Mouse (Mus musculus) v-Abl transformed pro-B cells (cell line): ENCODE results near the gene Abcf2.

Source experiments
- in situ Hi-C, 2 experiments: fragments of 400-800 bp; cut with MboI; formaldehyde crosslinking; loops; one replicate each; pipeline ENCODE4 v1.15.1; 2025; ENCODE audit not compliant: unreplicated experiment in 2 of 2

Gene Abcf2

DNA sequence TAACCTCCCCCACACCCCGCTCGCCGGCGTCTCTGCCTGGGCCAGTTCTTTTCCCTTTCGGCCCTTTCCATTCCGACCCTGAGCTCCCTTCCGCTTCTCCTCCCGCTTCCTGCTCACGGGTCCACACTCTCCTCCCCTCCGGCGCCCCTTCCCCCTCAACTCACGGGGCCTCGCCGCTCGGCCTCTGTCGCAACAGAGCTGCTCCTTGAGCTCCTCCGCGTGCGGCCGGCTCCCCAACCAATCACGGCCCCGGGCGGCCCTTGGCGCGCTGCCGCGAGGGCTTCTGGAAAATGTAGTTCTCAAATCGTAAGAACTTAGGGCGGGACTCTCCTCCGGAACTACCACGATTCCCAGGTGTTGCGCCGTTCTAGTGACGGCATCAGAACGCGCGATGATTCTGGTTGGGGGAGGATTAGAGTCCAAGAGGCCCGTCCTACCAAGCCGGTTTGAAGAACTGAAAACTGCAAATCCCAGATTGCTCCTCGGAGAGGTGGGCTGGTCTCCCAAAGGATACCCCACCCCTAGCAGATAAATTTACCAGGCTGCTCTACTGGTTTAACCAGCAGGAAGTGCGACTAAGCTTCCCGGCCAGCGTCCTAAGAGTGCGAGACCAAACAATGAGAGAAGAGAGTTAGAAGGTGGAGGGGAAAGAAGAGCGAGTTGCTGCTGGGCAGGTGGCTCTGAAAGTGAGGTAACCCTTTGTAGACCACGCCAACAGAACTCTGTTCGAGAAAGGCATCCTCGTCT, at the start of gene Abcf2:
TSS of gene Abcf2 (minus strand) at position 285 of the 747 bp plus-strand sequence.
- in situ Hi-C loops: loop anchor here (25.0 kb wide), 2 partner anchors 165 to 190 kb away; partner anchors contain the start of genes Abcb8 (in 1 of the 2), Asic3 (in 1 of the 2), Atg9b (in 1 of the 2) and Cdk5 (in 1 of the 2)

DNA sequence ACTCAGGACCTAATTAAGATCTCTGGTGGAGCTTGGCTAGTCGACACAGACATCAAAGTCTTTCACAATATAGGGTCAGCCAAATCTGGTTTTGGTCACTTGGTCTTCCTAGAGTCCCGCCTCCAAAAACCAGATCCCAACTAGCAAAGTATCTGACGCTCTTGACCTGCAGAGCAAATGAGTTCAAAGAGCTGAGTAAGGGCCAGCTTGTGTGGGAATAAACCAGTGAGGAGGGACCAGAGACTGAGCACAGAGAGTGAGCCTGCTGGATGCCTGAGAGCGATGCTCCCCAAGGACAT, 47.5 kb upstream of the Abcf2 start:
- in situ Hi-C loops: no loop called here

DNA sequence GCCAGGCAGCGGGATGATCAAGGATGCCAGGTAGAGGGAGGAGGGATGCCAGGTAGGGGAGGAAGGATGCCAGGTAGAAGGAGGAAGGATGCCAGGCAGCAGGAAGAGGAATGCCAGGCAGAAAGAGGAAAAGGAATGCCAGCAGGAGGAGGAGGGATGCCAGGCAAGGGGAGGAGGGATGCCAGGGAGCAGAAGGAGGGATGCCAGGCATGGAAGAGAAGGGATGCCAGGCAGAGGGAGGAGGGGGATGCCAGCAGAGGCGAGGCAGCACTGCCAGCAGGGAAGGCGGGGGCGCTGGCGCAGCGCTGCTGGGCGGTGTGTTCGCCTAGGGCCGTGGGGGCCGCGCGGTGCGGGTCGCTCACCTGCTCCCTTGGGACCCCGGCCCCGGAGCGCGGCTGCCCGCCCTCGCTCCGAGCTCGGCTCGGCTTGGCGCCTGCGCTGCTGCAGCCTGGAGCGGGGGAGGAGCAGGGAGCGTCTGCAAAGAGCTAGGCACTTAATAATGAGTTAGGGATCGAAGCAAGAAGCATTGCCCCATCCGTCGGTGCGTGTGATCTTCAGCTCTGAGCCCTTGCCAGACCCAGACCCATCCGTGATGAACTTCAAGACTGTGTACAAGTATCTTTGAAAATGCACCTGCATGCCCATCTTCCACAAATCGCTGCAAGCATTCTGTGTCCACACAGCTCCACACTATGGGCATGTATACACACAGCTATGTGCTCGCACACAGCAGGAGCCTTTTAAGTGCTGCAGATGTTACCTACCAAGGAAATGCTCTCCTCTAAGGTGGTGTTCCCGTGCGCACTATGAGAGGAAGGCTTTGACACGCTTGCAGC, 46.9 kb upstream of the Abcf2 start, which contains the start of gene Smarcd3:
TSS of gene Smarcd3 (minus strand) at position 426 of the 836 bp plus-strand sequence.
- in situ Hi-C loops: no loop called here

DNA sequence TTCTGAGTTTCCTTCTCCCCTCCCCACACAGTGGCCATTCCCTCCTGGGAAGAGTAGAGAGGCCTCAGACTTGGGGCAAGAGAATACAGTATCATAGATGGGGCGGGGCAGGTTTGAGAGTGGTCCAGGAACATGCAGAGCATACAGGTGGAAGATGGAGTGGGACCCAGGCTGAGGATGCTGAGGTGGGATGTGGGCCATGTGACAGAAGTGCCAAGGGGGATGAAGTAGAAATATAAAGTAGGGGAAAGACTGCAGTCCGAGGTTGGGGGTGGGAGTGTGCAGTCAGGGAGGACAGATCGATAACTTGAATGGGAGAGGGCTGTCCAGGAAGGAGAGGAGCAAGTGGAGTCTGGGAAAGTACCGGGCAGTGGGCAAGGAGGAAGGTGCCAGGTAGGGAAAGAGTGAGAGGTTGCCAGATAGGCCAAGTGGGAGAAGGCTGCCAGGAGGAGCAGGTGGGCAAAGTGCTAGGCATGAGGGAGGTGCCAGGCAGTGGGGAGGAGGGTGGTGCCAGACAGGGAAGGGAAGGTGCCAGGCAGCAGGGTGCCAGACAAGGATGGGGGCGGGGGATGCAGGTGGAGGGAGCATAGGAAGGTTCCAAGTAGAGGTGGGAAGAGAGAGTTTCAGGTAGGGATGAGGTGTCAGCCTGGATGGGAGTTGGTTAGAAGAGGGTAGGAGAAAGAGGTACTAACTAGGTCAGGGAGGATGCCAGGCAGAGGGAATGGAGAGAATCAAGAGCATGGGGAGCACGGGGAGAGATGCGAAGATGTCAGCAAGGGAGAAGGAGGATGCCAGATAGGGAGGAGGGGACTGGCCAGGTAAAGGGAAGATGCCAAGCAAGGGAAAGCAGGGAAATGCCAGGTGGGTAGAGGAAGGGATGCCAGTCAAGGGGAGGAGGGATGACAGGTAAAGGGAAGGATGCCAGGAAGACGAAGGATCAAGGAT, 46.0 kb upstream of the Abcf2 start:
- in situ Hi-C loops: no loop called here

DNA sequence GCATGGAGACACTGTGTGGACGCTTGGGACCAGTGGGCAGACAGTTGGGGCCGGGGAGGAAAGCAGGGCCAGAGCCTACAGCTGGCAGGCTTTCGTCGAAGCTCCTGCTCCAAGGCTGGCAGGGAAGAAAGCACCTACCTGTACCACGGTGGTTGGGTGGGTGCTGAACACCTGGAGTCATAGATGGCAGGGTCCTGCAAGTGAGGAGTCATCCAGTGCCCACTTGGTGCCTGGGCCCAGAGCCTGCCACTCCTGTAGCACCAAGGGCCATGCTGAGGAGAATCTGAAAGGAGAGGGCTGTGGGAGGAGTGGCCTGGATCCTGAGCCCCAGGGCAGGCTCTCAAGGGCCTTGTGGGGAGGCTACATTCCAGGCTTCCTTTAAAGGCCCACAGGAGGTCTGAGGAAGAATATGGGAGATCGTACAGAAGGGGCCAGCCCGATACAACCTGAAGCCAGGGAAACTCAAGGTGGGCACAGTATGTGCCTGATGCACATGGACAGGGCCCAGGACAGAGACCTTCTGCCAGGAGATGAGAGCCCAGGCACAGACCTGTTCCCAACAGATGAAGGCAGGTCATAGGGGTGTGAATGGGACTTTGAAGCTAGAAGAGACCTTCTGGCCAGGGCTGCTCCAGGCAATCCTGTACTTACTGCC, 45.2 kb upstream of the Abcf2 start:
- in situ Hi-C loops: no loop called here

DNA sequence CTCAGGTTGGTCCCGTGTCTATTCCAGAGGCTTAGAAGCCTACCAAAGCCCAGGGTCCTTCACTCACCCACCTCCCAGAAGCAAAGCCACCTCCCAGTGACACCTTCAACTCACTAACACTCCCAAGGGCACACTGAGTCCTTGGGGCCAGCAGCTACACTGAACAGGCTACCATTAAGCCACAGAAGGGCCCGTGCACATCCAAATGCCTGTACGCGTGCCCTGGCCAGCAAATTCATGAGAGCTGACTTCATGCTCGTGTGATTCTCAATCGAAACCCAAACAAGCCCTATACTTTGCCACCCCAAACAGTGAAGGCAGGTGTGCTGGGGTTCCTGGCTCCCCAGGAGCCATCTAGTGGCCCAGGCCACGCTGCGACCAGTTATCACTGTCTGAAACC, 43.4 kb upstream of the Abcf2 start:
- in situ Hi-C loops: no loop called here

DNA sequence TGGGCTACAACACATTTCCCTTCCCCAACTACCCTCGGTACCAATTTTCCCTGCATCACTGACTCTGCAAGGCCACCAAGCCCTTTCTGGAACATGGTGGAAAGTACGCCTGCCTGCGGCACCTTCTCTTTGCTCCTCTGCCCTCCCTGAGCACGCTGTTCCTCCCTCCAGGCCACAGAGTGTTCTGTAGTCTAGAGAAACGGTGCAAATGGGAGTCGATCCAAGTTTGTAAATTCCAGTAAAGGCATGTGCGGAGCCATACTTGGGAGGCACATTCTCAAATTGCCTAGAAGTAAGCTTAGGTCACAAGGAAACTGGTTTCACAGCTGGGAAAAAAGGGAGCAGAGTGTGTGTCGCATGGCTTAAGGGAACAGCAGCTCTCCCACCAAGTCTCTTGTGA, 42.8 kb upstream of the Abcf2 start:
- in situ Hi-C loops: no loop called here

DNA sequence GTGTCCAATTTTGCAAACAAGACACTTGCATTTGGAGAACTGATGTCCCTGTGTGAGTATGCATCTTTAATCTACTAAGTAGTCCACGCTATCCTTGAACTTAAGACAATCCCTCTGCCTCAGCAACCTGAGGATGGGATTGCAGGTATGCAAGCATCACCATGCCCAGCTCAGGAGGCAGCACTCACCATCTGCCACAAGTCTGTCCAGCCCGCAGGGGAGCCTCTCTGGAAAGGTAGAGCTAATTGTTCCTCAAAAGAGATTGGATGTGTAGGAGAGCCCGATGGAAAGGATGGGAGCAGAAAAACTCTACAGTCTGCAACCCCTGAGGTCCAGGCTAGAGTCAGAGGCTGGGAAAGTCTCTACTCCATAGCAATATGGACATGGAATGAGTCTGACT, 41.7 kb upstream of the Abcf2 start:
- in situ Hi-C loops: no loop called here

DNA sequence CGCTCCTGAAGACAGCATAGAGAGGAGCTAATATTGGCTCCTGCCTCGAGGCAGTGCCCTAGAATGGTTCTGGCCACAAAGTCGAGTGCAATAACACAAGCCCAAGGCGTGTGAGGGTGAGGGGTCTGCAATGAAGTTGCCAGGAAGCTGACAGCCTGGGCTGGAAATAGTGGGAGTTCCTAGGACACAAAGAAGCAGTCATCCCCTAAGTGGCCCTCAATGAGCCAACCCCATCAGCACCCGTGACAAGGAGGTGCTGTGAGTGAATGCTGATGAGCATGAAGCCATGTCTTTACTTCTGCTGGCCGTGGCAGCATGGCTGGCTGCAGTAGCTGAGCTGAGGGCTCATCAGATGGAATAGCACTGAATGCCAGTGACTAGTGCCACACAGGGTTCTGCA, 37.8 kb upstream of the Abcf2 start:
- in situ Hi-C loops: no loop called here

DNA sequence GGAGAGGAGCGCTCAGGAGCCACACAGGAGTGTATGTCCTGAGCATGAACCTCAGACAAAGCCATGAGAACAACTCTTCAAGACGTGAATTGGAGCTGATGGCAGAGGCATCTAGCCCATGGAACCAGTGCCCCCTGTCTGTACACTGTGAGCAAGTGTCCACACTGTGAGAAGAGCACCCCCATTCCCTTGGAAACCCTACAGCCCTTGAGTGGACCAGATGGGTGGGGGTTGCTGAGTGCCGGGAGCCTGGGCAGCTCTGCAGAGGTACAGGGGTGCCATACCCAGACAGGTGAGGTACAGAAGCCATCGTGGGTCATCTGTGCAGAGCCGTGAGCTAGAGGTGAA, 35.0 kb upstream of the Abcf2 start:
- in situ Hi-C loops: no loop called here

DNA sequence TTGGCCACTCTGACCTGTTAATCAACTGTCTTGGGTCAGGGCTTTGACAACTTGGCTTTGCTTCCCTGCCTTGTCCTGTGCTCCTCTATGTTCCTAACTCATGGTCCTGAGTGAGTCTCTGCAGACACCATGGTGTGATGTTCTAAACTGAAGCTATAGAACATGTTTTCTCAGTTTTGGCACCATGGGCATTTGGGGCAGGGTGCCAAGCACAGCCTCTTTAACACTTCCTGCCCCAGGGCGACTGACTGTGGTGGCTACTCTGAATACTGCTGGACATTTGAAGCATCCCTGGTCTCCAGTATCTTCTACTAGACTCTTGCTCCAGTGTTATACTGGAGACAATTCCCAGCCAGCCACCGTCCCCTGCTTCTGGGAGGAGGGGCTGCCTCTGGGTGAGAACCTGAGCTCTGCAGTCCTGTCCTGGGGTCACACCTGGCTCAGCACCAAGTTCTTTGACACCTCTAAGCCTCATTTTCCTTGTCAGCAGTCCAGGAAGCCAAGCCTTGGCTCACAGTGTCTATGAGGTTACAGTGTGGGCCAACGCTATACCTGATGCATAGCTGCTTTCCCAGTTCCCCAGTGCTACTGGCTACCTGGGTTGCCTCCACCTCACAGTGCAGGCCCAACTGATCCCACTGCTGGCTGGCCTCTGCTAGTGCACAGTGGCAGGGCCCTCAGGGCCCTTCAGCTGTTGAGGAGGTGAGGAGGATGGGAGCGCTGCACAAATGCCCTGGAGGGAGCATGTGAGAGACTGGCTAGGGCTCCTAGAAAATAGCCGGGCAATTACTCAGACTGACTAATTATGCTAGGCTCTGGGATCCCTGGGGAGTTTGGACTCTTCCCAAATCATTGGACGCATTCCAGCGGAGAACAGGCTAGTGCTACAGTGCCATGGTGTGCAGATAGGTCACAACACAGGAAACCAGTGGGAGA, 34.4 kb upstream of the Abcf2 start:
- in situ Hi-C loops: no loop called here

DNA sequence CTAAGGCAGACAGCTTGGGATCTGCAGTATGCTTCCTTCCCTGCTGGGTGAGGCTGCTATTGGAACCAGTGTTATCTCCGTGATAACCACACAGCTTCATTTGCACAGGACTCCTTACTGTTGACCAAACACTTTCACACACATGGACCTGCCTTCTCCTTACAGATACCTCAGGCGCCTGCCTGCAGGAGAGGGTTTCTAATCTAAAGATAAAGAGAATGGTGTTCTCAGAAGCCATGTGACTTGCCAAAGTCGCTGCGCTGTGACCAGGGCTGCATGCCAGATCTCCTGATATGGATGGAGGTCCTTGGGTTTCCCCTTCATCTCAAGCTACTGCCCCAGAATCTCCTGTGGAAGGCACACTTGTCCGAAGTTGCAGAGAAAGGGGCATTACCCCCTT, 32.1 kb upstream of the Abcf2 start:
- in situ Hi-C loops: no loop called here

DNA sequence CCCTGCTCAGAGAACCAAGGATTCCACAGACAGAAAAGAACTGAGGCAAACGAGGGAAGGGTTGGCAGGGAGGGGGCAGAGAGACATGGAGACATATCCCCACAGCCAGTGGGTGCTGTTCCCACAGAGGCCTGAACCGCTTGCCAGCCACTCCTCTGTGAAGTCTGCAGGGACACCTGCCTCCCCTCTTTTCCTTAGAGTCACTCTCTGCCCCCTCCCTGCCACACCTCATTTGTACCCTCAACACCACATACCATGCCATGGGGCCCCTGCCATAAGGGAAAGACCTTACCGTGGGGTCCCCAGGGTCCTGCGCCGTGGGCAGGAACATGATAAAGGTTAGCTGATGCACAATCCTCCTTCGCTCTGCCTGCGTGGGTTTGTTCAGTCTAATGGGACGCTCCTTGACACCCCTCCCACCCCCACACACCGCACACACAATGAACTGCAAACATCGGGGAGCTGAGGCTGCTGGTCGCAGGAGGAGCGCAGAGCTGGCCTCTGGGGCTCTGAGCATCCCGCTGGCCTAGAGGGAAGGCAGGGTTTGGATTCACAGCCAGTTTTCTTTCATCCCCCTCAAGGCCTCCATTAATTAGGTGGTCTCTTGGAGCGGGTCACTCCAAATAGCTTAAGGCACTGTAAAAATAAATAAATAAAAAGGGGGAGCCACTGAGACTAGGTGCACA, 28.9 kb upstream of the Abcf2 start:
- in situ Hi-C loops: no loop called here

DNA sequence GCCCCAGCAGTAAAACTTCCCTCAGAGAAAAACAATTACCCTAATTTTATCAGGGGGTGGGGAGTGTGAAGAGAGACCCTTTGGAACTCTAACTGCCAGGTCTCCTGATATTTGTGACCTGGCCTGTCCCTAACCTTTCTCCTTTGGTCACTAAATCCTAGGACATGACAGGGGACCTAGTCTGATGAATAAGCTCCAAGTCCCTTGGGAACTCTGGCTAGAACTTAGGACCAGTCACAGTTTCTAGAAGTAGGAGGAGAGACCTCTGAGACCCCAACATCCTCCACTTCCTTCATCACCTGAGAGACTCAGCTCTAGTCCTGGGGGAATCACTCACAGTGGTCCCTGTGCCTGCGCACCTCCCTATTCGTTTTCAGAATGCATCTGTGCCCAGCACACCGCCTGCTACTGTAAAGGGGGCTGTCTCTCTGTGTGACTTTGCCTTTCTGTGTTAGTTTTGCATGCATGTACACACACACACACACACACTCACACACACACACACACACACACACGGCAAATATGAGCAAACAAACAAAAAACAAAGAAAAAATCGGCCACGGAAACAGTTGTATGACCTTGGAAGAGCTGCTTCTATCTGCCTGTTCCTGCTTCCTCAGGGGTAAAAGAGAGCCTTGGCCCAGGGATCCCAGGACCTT, 28.2 kb upstream of the Abcf2 start:
- in situ Hi-C loops: no loop called here

DNA sequence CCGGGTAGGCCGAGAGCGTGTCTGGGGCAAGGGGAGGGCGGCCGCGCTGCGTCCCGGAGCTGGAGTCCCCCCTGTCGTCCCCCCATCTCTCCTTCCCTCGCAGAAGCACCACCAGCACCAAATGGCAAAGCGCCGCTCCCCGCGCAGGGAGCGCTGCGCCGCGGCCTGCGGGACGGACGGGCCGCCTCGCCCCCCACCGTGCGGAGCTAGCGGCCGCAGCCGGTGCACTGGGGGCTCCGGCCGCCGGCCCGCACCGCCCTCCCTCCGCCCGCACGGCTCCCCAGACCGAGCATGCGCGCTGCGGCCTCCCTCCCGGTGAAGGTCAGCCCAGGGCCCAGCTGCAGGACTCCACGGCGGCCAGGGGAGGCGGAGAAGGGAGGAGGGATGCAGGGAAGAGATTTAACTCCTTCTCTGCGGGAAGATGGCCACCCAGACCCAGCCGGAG, 27.4 kb upstream of the Abcf2 start:
- in situ Hi-C loops: no loop called here

DNA sequence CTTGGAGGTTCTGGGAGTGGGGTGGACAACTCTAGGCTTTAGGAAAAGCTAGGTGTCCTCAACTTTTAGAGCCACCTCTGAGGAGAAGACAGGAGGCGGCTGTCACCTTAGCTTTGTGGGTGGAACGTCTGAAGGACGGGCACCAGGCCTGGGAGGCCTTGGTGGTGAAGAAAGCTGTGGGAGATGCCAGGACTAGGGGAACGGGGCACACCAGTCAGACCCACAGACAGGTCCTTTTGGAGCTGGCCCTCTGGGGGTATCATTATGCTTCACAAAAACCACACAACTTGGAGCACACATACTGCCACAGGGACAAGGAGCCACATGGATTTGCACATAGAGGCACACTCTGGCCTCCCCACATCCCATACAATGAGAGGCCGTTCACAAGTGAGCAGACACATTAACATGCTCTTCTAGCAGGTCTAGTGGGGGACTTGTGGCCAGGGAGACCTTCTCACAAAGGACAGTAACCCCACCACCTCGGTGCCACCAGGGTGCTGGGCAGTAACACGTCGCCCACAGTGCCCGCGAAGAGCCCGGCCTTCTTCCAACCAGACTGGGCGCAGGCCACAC, 26.9 kb upstream of the Abcf2 start:
- in situ Hi-C loops: no loop called here

DNA sequence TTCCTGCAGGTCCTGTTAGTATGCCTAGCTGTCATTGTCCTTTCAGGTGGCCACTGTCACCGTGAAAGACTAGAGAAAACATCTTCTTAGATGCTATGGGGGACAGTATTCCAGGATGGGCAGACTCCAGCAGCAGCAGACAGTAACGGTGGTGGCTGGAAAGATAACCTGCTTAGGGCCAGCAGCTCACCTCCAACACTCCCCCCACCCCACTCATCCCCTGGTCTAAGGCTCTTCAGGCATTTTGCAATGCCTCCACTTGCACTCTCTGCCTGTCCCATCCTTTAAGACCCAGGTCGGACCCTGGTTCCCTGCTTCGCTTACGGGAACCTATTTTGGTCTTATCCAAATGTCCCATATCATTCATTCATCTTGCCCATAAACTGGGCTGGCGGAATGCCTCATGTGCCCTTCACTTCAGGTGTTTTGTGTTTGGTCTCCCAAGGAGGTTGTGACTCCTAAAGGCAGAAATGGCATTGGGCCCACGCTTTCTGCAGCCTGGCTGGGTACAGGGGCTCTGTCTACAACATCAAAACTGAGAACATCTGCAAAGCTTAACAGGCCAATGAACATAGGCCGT, 26.3 kb upstream of the Abcf2 start:
- in situ Hi-C loops: no loop called here
